Mouse (Mus musculus): ENCODE data around the gene Rps11.

The Rps11 gene

GRCm38 (mm10) chr7:45110089-45110488, 14.2 kb downstream of the Rps11 start:
- 93% methylated on average over 4 of the region's 4 CpGs for WGBS

- 68% methylated on average over 5 of the region's 5 CpGs for WGBS
Observed at GRCm38 (mm10) chr7:45107052-45107645, 17.1 kb downstream of the Rps11 start.

DNA sequence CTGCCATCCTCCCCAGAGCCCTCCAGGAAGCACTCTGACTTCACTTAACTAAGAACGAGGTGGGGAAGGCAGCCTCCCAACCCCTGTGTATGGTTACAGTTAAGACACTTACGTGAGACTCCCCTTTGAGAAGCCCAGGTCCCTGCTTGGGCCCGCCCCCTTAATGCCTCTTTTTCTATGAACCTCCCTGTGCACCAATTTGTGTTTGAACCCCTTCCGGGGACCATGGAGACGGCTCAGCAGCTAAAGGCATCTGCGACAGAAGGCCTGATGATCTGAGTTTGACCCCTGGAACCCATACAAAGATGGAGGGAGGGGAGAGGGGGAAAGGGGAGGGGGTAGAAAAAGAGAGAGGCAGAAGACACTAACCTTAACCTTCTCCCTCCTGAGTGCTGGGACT, 17.8 kb downstream of the Rps11 start:
- 74% methylated on average over 6 of the region's 6 CpGs for WGBS

DNA sequence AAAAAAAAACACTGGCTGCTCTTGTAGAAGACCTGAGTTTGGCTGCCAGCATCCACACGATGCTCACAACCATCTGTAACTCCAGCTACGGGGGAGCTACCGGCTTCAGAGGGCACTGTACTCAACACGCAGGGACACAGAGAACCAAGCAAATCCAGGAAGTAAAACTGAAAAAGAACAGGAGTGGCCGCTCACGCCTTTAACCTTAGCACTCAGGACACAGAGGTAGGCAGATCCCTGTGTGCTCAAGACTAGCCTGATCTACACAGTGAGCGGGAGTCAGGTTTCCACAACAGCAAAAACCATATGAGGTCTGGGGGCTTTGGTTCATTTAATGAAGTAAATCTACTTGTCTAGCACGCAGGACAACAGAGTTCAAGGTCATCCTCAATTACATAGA, 18.7 kb downstream of the Rps11 start:
- 84% methylated on average over 8 of the region's 8 CpGs for WGBS

- WGBS, result 91% methylated on average over 5 of the region's 5 CpGs
Observed at GRCm38 (mm10) chr7:45104941-45105340, 19.3 kb downstream of the Rps11 start.

GRCm38 (mm10) chr7:45103652-45104180, 20.5 kb downstream of the Rps11 start, which contains the start of gene Fcgrt:
Gene Fcgrt (minus strand): TSS chr7:45103851.
- WGBS, result 47% methylated on average over 7 of the region's 7 CpGs

DNA sequence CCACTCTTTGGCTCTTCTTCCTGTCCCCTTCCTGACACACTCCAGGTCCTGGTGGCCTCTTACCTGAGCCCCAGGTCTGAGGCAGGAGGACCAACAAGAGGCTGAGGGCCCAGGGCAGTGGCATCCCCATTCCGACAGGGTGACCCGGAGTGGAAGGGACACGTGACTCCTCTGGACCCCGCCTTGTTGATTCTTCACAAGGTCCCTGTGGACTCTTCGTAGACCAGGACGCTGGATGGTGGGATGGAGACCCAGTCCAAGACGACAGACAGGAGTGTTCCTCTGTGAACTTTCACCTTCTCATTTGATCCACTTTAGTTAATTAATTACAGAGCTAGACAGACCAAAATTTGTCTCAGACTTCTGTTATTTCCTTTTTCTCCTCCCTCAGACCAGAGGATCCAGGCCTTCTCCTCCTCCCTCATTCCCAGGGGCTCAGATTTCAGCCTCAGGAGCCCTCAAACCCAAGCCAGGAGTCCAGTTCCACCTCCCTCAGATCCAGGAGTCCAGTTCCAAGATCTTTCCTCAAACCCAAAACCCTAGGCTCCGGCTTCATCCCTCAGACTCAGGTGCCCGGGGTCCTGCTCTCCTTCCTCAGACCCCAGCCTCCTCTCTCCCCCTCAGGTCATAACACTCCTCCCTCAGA, 21.2 kb downstream of the Rps11 start:
- WGBS, result 72% methylated on average over 9 of the region's 9 CpGs

DNA sequence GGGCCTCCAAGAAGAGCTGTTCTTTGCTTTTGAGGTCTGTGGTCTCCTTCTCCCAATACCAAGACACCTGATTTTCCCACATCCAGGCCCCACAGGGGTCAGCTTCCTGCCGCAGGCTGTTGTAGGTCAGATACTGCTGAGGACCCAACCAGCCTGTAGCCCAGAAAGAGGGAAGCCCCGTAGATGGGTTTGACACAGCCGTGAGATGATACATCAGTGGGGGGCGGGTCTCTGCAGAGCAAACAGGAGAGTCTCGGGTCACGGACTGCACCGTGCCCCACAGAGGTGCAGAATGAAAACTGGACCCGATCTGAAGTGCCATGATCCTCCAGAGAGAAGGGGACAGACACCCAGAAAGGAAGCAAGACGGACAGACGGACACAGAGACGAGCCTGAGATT, 21.8 kb downstream of the Rps11 start:
- WGBS, result 82% methylated on average over 11 of the region's 11 CpGs

GRCm38 (mm10) chr7:45100046-45100445, 24.2 kb downstream of the Rps11 start:
- 95% methylated on average over 6 of the region's 6 CpGs for WGBS

DNA sequence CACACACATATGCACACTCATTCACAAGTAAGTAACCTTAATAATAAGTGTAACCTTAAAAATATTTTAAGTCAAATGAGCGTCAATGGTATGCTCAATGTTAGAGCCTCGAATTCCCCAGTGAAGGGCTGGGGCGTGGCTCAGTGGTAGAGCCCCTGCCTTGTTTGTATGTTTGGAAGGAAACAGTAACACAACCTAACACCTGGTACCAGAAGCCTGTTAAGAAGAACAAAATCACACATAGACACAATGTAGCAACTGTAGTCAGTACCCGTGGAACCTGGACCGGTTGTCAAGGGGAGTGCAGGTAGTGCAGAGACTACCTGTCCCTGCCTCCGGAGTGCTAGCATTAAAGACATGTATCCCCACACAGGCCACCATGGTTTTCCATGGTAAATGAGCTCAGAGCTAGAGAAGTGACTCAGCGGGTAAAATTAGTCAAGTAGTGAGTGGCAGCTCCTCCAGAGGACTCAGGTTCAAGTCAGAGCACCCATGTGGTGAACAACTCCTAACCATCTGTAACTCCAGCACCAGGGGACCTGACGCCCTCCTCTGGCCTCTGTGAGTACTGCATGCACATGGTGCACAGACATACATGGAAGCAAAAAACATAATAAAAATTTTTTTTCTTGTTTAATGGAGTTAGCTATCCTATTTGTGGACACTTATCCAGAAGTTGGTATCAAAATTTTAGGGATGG, 25.5 kb downstream of the Rps11 start:
- WGBS, result 88% methylated on average over 8 of the region's 8 CpGs

GRCm38 (mm10) chr7:45097479-45097878, 26.8 kb downstream of the Rps11 start:
- WGBS, result 59% methylated on average over 6 of the region's 6 CpGs

GRCm38 (mm10) chr7:45095965-45096364, 28.3 kb downstream of the Rps11 start:
- 97% methylated on average over 14 of the region's 14 CpGs for WGBS

DNA sequence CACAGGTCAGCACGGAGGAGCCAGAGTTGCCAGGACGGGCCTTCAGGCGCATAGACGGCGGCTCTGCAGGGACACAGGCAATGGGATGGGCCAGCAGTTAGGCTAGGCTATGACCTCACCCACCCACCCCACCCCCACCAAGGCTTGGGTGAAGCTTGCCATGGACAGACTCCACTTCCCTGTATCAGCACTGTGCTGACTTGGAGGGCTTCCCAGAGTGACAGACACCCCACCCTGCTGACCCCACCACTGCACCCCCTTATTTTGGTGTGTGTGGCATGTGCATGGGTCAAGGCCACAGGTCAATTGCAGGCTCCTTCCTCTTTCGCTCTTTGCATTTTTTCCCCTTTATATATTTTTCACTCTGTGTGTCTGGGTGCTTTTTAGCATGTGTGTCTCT, 28.9 kb downstream of the Rps11 start:
- WGBS, result 81% methylated on average over 6 of the region's 6 CpGs

DNA sequence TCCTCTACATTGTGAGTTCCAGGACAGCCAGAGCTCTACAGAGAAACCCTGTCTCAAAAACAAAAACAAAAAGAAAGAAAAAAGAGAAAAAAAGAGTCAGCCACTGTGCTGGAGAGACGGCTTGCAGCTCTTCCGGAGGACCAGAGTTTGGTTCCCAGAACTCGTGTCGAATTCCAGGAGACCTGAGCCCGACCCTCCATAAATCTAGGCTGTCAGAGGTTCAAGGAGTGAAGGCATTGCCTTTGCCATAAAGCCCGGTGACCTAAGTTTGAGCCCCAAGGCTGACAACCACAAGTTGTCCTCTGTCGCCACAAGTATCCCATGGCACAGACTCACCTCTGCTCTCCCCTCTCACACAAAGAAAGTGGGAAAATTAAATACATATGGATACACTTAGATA, 30.1 kb downstream of the Rps11 start:
- WGBS, result 85% methylated on average over 7 of the region's 7 CpGs

GRCm38 (mm10) chr7:45093516-45093905, 30.7 kb downstream of the Rps11 start:
- WGBS, result 38% methylated on average over 18 of the region's 18 CpGs

DNA sequence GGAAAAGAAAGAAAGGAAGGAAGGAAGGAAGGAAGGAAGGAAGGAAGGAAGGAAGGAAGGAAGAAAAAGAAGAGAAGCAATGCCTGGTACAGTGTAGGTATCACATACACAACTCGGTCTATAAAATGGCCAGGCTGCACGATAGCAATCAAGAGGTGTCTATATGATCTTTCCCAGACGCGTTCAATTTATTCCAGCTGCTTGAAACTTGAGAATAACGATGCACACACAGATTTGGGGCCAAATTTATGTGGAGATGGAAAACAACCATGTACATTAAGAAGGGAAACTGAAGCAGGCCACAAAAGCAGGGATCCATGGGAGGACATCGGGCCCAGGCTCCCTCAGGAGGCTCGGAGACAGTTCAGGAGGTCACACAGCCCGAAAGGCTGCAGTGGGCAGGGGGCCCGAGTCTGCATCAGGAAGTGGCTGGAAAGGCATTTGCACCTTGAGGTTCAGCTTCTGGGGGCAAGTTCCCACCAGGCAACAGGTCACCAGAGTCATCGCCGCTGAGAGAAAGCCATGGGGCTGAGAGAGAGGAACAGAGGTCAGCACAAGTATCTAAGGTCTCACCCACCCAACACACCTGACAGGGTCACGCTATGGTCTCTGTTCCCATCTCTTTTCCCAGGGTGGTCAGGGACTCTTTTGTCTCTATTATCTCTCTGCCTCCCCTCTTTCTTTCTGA, 31.3 kb downstream of the Rps11 start:
- 70% methylated on average over 12 of the region's 12 CpGs for WGBS

DNA sequence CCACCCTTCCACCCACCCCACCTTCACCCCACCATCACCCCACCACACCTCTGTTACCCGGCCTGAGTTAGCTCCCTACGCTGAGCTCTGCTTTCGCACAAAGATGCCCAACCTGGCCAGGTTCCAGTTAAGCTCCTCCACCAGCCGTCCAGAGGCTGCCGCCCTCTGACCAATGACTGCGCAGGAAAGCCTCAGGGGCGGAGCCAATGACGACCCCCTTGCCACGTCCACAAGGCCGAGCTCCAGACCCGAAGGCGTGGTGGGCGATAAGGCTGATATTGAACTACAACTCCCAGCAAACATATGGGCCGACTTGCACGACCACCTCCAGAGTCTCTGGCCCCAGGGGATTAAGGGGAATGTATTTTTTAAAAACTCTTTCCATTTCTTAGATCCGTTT, 32.2 kb downstream of the Rps11 start, which contains the start of gene Rcn3:
TSS of gene Rcn3 (minus strand) at position 174 of the 400 bp plus-strand sequence.
- WGBS, result 3% methylated on average over 16 of the region's 16 CpGs

DNA sequence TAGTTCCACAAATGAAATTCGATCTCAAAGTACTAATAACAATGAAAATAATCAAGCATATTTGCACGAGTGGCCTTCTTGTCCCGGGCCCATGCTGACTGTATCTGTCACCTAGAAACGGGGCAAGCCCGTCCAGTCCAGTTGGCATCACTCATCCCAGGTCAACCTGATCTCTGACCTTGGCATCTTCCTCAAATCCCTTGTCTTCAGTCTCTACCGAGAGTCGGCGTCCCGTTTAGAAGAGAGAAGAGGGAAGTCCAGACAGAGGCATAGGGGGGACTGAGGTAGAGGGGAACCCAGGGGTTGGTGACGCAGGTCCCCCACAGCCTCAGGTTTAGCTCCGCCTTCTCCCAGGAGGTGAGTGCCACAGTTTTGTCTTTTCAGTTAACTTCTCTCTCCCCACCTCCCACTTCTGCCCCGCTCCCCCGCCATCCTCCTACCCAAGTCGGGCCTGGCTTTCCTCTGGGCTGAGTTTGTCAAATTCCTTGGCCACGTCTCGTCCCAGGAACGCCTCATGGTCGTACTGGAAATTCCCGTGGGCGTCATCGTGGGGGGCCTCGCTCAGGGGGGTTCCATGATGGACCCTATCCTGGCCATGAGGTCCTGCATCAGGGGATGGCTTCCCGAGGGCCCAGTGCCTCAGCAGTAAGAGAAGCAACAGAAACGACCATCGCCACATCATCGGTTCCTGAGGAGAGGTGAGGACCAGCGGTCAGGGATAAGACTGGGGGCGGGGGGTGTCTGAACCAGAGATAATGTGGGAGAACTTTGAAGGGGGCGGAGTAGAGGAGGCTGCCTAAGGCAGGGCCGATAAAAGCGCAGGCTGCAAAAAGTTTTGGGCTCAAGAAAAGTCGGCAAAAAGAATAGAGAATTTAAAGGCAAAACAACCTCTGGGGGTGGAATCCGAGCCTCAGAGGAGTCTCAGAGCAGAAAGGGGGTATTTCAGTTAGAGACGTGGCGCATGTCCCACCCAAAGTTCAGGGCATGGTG, 32.9 kb downstream of the Rps11 start:
- 30% methylated on average over 35 of the region's 35 CpGs for WGBS

DNA sequence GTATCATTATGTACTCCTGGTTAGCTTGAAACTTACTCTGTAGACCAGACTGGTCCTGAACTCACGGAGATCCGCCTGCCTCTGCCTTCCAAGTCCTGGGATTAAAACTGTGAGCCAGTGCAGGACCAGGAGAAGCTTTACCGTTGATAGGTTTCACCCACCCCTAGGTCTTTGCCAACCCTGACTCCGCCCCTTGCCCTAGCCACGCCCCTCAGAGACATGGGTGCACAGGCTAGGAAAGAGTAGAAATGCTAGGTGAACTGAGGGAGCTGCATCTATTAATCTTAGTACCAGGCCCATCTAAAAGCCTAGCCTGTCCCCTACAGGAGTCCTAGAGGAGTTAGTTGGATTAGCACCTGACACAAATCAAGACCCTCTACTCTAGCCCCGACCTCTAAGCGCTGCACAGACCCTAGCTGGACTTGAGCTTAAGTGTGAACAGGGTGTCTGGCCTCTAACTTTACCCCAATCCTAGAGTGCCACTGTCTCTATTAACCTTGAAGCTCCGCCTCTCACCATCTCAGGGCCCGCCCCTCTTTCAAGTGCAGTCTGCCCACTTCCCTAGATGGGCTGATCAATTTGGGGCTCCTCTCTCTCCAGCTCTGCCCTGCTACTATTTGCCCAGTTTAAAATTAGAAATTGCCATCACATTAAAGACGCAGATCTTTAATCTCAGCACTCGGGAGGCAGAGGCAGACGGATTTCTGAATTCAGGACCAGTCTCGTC, 33.8 kb downstream of the Rps11 start:
- WGBS, result 89% methylated on average over 13 of the region's 13 CpGs

- WGBS, result 95% methylated on average over 17 of the region's 17 CpGs
Observed at GRCm38 (mm10) chr7:45088597-45088996, 35.6 kb downstream of the Rps11 start.

Data from cerebral cortex, adult 2 months (tissue).